19 mouse cellular contexts compared by ENCODE assay signal in the genomic region with DNA sequence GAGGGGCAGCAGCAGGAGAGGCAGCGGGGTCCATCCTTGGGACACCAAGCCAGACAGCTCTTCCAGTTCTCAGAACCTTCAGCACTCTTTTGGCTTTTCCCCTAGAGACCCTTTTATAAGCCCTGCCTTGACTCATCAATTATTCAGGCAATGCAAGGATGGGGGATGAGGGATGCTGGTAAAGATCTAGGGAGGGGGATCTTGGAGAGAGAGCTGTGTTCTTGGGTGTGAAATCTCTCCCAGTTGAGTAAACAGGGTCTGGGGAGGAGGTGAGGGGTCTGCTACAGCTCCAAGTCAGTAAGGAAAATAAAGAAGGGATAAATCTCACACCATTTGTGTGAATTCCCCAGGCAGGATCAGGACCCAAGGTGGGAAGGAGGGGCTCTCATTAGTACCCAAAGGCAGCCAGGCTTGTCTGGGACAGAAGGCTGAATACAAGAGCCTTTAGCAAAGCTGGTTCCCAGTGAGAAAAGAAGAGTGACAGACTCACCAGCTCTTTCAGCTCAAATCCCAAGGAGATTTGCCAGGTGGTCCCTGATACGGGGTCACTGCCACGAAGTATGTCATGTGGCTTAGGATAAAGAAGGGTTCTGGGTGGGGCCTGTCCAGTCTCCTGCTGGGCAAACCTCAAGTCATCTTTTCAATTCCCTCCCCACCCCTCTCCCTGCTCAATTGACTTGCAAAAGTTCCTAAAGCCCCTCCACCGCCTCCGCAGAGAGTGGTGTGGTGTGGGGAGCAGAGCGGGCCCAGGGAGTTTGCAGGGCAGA. TPM values are rescaled to one million over a fixed set of nuclear protein-coding genes. Genes with fewer than 3 reads are reported as not detected.
A peak's percentile ranks its signal among the peaks of the same experiment; 100 is the strongest.
DNase-seq lines count a peak whose midpoint lies in the region; ATAC-seq lines count a peak whose summit lies in the region.
"Had no signal": no experiment of that assay in that cellular context is flagged by ENCODE, and none has a peak within 500 bp of the region (broad histone marks: within the 10 kb centered on the region; RNA-seq: fewer than 3 reads in every experiment).

A gene (minus strand): TSS at position 76 of the 767 bp plus-strand sequence.

- no peak within 1 kb of the TSS for H3K9ac ChIP-seq in midbrain, embryonic 11.5 days (ENCODE audit: low read length)
- no peak within 1 kb of the TSS for H3K9ac ChIP-seq in midbrain, embryonic 16.5 days (ENCODE audit: low read depth, low read length)
- H3K9ac ChIP-seq in hindbrain, embryonic 16.5 days (ENCODE audit: low read depth, low read length), result no peak within 1 kb of the TSS
- H3K9ac ChIP-seq: embryonic facial prominence, embryonic 15.5 days; heart, embryonic 13.5 days; limb, embryonic 15.5 days had no signal

- no peak within 1 kb of the TSS for H3K4me3 ChIP-seq in midbrain, embryonic 11.5 days (ENCODE audit: low read depth, low read length)
- H3K4me3 ChIP-seq in midbrain, embryonic 16.5 days (ENCODE audit: low read depth, low read length), result no peak within 1 kb of the TSS
- H3K4me3 ChIP-seq in hindbrain, embryonic 16.5 days (ENCODE audit: low read length), result no peak within 1 kb of the TSS
- H3K4me3 ChIP-seq: embryonic facial prominence, embryonic 15.5 days; heart, embryonic 13.5 days; limb, embryonic 15.5 days had no signal

- no peaks in the 10 kb centered on the region for H3K9me3 ChIP-seq in midbrain, embryonic 11.5 days (ENCODE audit: control insufficient read depth, low read length)
- H3K9me3 ChIP-seq in midbrain, embryonic 16.5 days (replicated peaks; ENCODE audit: control insufficient read depth, low read length, poor library complexity, severe bottlenecking), result no peaks in the 10 kb centered on the region
- no peaks in the 10 kb centered on the region for H3K9me3 ChIP-seq in hindbrain, embryonic 16.5 days (ENCODE audit: control insufficient read depth, low read length)
- H3K9me3 ChIP-seq: embryonic facial prominence, embryonic 15.5 days; heart, embryonic 13.5 days; limb, embryonic 15.5 days had no signal

- 10% methylated on average over 6 of the region's 6 CpGs for WGBS in midbrain, embryonic 11.5 days
- 29% methylated on average over 6 of the region's 6 CpGs for WGBS in midbrain, embryonic 16.5 days
- WGBS in hindbrain, embryonic 16.5 days, result 26% methylated on average over 6 of the region's 6 CpGs

- no peak within 1 kb of the TSS for H3K4me2 ChIP-seq in midbrain, embryonic 11.5 days
- no peak within 1 kb of the TSS for H3K4me2 ChIP-seq in midbrain, embryonic 16.5 days (ENCODE audit: low read length)
- no peak within 1 kb of the TSS for H3K4me2 ChIP-seq in hindbrain, embryonic 16.5 days (ENCODE audit: low read length)
- H3K4me2 ChIP-seq: embryonic facial prominence, embryonic 15.5 days; heart, embryonic 13.5 days; limb, embryonic 15.5 days had no signal

- DNase-seq in midbrain, embryonic 11.5 days (ENCODE audit: low spot score, missing footprints), result peak; percentile 85
- DNase-seq in embryo, embryonic 10.5 days (ENCODE audit: low spot score), result peak; percentile 33
- DNase-seq in cerebellum, postnatal 25 days, result no peak
- DNase-seq in adrenal gland, adult 8-10 months, result no peak
- DNase-seq in adrenal gland, postnatal 4 days (ENCODE audit: low spot score in 2 of 2), result no peak
- DNase-seq: cerebellum, postnatal 36 days; lung, postnatal 14 days had no signal

- H3K4me1 ChIP-seq in midbrain, embryonic 11.5 days (ENCODE audit: control insufficient read depth, insufficient read depth, low read length), result peaks cover 13% of the 10 kb centered on the region
- H3K4me1 ChIP-seq in midbrain, embryonic 16.5 days (ENCODE audit: control insufficient read depth, insufficient read depth, low read length), result no peaks in the 10 kb centered on the region
- no peaks in the 10 kb centered on the region for H3K4me1 ChIP-seq in hindbrain, embryonic 16.5 days (ENCODE audit: control insufficient read depth, insufficient read depth, low read depth, low read length)
- H3K4me1 ChIP-seq: embryonic facial prominence, embryonic 15.5 days; limb, embryonic 15.5 days had no signal

- H3K27me3 ChIP-seq in midbrain, embryonic 11.5 days (ENCODE audit: control insufficient read depth, insufficient read depth, low read length), result peaks cover 8% of the 10 kb centered on the region
- H3K27me3 ChIP-seq in midbrain, embryonic 16.5 days (ENCODE audit: control insufficient read depth, insufficient read depth, low read depth, low read length), result no peaks in the 10 kb centered on the region; the same call in 1 of the 2 replicates
- H3K27me3 ChIP-seq in hindbrain, embryonic 16.5 days (replicated peaks; ENCODE audit: control insufficient read depth, insufficient read depth, low read length), result peaks cover 6% of the 10 kb centered on the region; the same call in 1 of the 2 replicates
- H3K27me3 ChIP-seq: heart, embryonic 13.5 days had no signal

- peak; percentile 88 for ATAC-seq in midbrain, embryonic 11.5 days (ENCODE audit: low FRiP score)
- ATAC-seq in midbrain, embryonic 16.5 days, result no peak
- ATAC-seq in hindbrain, embryonic 16.5 days, result peak; percentile 27; the same call in 1 of the 2 replicates

- no peak within 1 kb of the TSS; the same call in 1 of the 2 replicates for H3K27ac ChIP-seq in midbrain, embryonic 11.5 days (ENCODE audit: low read depth, low read length)
- H3K27ac ChIP-seq in midbrain, embryonic 16.5 days (ENCODE audit: low read length), result no peak within 1 kb of the TSS
- no peak within 1 kb of the TSS for H3K27ac ChIP-seq in hindbrain, embryonic 16.5 days (ENCODE audit: low read depth, low read length)
- H3K27ac ChIP-seq: embryonic facial prominence, embryonic 15.5 days; heart, embryonic 13.5 days; limb, embryonic 15.5 days had no signal

- H3K36me3 ChIP-seq in midbrain, embryonic 11.5 days (ENCODE audit: control insufficient read depth, insufficient read depth, low read length), result no peaks in the 10 kb centered on the region
- H3K36me3 ChIP-seq in midbrain, embryonic 16.5 days (ENCODE audit: control insufficient read depth, insufficient read depth, low read length), result no peaks in the 10 kb centered on the region
- no peaks in the 10 kb centered on the region for H3K36me3 ChIP-seq in hindbrain, embryonic 16.5 days (ENCODE audit: control insufficient read depth, insufficient read depth, low read length)
- H3K36me3 ChIP-seq: embryonic facial prominence, embryonic 15.5 days; heart, embryonic 13.5 days; limb, embryonic 15.5 days had no signal

RNA-seq across cellular contexts. Expression of the gene that starts here (rescaled TPM):
- 0.34 TPM in 1 of 2 replicates, not detected in the other for polyA plus RNA-seq in midbrain, embryonic 11.5 days (2014; fragmentation: Nextera tagmentation; extraction: Ambion mirVana)
- 0.24 TPM in 1 of 2 replicates, not detected in the other for polyA plus RNA-seq in midbrain, embryonic 16.5 days (2015; fragmentation: Nextera tagmentation; extraction: Ambion mirVana)
- not detected in 2 replicates for polyA plus RNA-seq in hindbrain, embryonic 16.5 days (2015; fragmentation: Nextera tagmentation; extraction: Ambion mirVana)
- not detected for total RNA-seq in adrenal gland, adult 8-10 months (2022)
- under 1 TPM in 1 of 2 experiments, not detected in 1; 0.40 TPM for total RNA-seq in adrenal gland, postnatal 4 days (2021)
- total RNA-seq: adrenal gland, postnatal 10 days; gastrocnemius, postnatal 36 days; hematopoietic stem cell, adult 5-6 weeks; layer of hippocampus, adult 18-20 months; left cerebral cortex, adult 8-10 months; neutrophil, adult 5-6 weeks had no signal
- polyA plus RNA-seq: heart, embryonic 13.5 days; testis, adult 2 months had no signal

Comparison
In these comparisons a context has a peak if more than half of its experiments do, and no peak if none do; other contexts are left out.
1. Peak in DNase-seq and ATAC-seq in midbrain, embryonic 11.5 days; RNA of the gene not detected or under 1 TPM.
2. Peak in ATAC-seq in hindbrain, embryonic 16.5 days; RNA of the gene not detected or under 1 TPM.